Mouse (Mus musculus): ENCODE measurements around the gene Setd1a.
"Not testable (repeated sequence)": the region's sequence is repeated elsewhere in the genome, so short reads cannot be mapped to it uniquely, and the experiment has no call there.

Gene Setd1a

GRCm38 (mm10) chr7:127837878-127838277 is 61.4 kb downstream of the Setd1a start:
- not testable (repeated sequence) for DNase-seq

- DNase-seq: not testable (repeated sequence)
These were observed 63.6 kb downstream of the Setd1a start for GRCm38 (mm10) chr7:127840031-127840430.

- DNase-seq: no peak
These were observed 64.4 kb downstream of the Setd1a start for GRCm38 (mm10) chr7:127840886-127841285.

GRCm38 (mm10) chr7:127841340-127842000 is 65.0 kb downstream of the Setd1a start:
- peak; percentile 92 for DNase-seq

GRCm38 (mm10) chr7:127842001-127842718 is 65.7 kb downstream of the Setd1a start:
- peak; percentile 84 to 85 for DNase-seq

Measured in B cell, adult 2 months (primary cell).